Mouse (Mus musculus) E14TG2a.4 (cell line): ENCODE results near the gene Esp1.
"Not testable (repeated sequence)": the region's sequence is repeated elsewhere in the genome, so short reads cannot be mapped to it uniquely, and the experiment has no call there.

Experiments used
- H3K27me3 ChIP-seq: 2 replicates; pipeline ENCODE4 v1.6.1; 2014; ENCODE audit warnings: low read length, control low read depth; ENCODE audit not compliant: insufficient read depth
- H3K36me3 ChIP-seq: 2 replicates; pipeline ENCODE4 v1.6.1; 2014; ENCODE audit warnings: low read length, control low read depth; ENCODE audit not compliant: insufficient read depth
- H3K4me1 ChIP-seq: replicated peaks from 2 replicates; pipeline ENCODE4 v1.6.1; 2014; ENCODE audit warnings: low read depth, low read length, control low read depth
- H3K4me3 ChIP-seq: replicated peaks from 2 replicates; pipeline ENCODE4 v1.5.1; 2014; ENCODE audit warnings: mild to moderate bottlenecking, low read length
- H3K9me3 ChIP-seq: 2 replicates; pipeline ENCODE4 v1.6.1; 2014; ENCODE audit warnings: low read length, control low read depth
- CTCF ChIP-seq: conservative IDR thresholded peaks from 2 replicates; pipeline ENCODE4 v1.5.1; 2014; ENCODE audit warnings: low read length
- NANOG ChIP-seq: IDR thresholded peaks from 2 replicates; pipeline ENCODE4 v1.6.1; 2014; ENCODE audit warnings: borderline replicate concordance, low read length, mixed read lengths
- POU5F1 ChIP-seq: IDR thresholded peaks from 2 replicates; pipeline ENCODE4 v1.6.1; 2014; ENCODE audit warnings: low read length, borderline replicate concordance

Esp1 gene

DNA sequence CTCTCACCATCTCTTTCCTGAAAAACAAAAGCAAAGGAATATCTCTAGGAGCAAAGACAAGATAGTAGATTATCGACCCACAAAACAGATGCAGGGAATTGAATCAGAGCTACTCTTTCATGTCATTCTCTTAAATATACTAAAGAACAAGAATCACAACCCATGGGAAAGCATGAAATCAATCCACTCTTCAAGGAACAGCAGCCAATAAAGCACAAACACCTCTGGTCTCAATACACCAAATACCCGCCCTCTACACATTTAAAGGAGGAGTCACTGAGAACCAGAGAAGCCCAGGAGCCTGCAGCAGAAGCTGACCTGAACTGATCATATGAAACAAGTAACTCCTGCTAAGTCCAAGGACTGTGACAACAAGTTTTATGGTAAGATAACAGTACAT is at the start of gene Esp1:
Esp1 (plus strand) TSS at position 301 of the 400 bp plus-strand sequence.
- TF ChIP-seq POU5F1 (no peak), CTCF (no peak), NANOG (no peak)
- Histone ChIP-seq H3K4me1 (no peaks in the 10 kb centered on the region), H3K27me3 (no peaks in the 10 kb centered on the region), H3K9me3 (no peaks in the 10 kb centered on the region), H3K4me3 (no peak within 1 kb of the TSS), H3K36me3 (no peaks in the 10 kb centered on the region)

GRCm38 (mm10) chr17:40716273-40716672 is 10.6 kb upstream of the Esp1 start:
- H3K4me3 ChIP-seq: no peak overlapping the region

GRCm38 (mm10) chr17:40717055-40717454 is 9.9 kb upstream of the Esp1 start:
- H3K36me3 ChIP-seq, H3K9me3 ChIP-seq, H3K27me3 ChIP-seq, H3K4me3 ChIP-seq, H3K4me1 ChIP-seq: not testable (repeated sequence)

More at GRCm38 (mm10) chr17:40716273-40716672, 10.6 kb upstream of the Esp1 start:
- H3K27me3 ChIP-seq: no peaks in the 10 kb centered on the region
- no peaks in the 10 kb centered on the region for H3K4me1 ChIP-seq
- TF ChIP-seq POU5F1: no peak
- no peak for TF ChIP-seq NANOG
- TF ChIP-seq CTCF: no peak
- H3K36me3 ChIP-seq: no peaks in the 10 kb centered on the region
- peaks cover 9% of the 10 kb centered on the region for H3K9me3 ChIP-seq

DNA sequence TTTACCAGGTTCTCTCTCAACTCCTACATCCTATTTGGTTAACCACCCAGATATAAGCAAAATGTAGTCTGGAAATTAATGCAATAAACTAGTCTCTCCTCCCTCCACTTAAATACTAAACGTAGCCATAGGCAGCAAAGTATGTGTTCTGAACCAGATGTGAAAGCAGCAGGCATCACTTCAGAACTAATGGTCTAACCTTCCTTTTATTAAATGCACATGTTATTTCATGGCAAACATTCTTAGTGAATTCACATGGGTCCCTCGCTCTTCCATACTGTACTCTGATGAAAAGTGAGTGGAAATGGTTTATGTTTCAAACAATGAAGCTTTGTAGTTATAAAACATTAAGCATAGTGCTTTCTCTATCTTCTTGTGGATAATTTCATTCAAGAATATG is 4.4 kb downstream of the Esp1 start:
- no peak for TF ChIP-seq CTCF
- no peak for TF ChIP-seq POU5F1
- TF ChIP-seq NANOG: no peak

GRCm38 (mm10) chr17:40731724-40732123 is 4.8 kb downstream of the Esp1 start:
- Histone ChIP-seq H3K36me3 (no peaks in the 10 kb centered on the region), H3K27me3 (no peaks in the 10 kb centered on the region), H3K4me3 (no peak overlapping the region), H3K4me1 (no peaks in the 10 kb centered on the region), H3K9me3 (no peaks in the 10 kb centered on the region)
- TF ChIP-seq POU5F1 (no peak), CTCF (no peak), NANOG (no peak)

More for the DNA sequence above, 4.4 kb downstream of the Esp1 start:
- Histone ChIP-seq H3K9me3 (no peaks in the 10 kb centered on the region), H3K27me3 (no peaks in the 10 kb centered on the region), H3K4me1 (no peaks in the 10 kb centered on the region), H3K36me3 (no peaks in the 10 kb centered on the region), H3K4me3 (no peak overlapping the region)

- no peak for TF ChIP-seq CTCF
- TF ChIP-seq POU5F1: no peak
- TF ChIP-seq NANOG: no peak
- Histone ChIP-seq H3K4me3 (no peak overlapping the region), H3K36me3 (no peaks in the 10 kb centered on the region), H3K9me3 (no peaks in the 10 kb centered on the region), H3K27me3 (no peaks in the 10 kb centered on the region), H3K4me1 (no peaks in the 10 kb centered on the region)
These were observed 36.7 kb downstream of the Esp1 start for GRCm38 (mm10) chr17:40763662-40764061.

DNA sequence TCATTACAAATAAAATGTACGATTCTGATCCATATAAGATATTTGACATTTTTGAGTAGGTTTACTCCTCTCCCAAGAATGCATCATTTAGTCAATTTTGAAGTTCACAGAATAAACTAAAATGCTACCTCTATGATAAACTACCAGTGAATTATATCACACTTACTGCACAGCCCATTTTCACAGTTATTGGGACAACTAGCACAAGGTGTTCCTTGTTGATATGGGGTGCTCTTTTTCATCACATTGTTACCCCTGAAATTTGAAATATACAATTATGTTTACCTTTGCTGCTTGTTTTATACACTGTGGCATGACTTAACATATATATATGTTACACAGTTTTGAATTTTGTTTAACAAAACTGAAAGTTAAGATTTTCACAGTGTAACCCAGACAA is 40.2 kb downstream of the Esp1 start:
- Histone ChIP-seq H3K9me3 (no peaks in the 10 kb centered on the region), H3K4me3 (no peak overlapping the region), H3K4me1 (no peaks in the 10 kb centered on the region), H3K27me3 (no peaks in the 10 kb centered on the region), H3K36me3 (no peaks in the 10 kb centered on the region)
- TF ChIP-seq CTCF: no peak
- no peak for TF ChIP-seq NANOG
- no peak for TF ChIP-seq POU5F1
